Mouse (Mus musculus): Measurements from ENCODE around the gene Trnp1.
A peak's percentile ranks its signal among the peaks of the same experiment; 100 is the strongest.

Trnp1 gene

GRCm38 (mm10) chr4:133460796-133461325 is 37.5 kb downstream of the Trnp1 start:
- no peak for DNase-seq (ENCODE audit: low spot score in 2 of 2)

GRCm38 (mm10) chr4:133460006-133460405 is 38.3 kb downstream of the Trnp1 start:
- no peak for DNase-seq (ENCODE audit: low spot score in 2 of 2)

- DNase-seq (ENCODE audit: low spot score in 2 of 2) = peak in 1 of 2 experiments; percentile 26
These were observed 40.3 kb downstream of the Trnp1 start for GRCm38 (mm10) chr4:133458044-133458443.

GRCm38 (mm10) chr4:133452433-133452832 is 45.9 kb downstream of the Trnp1 start:
- no peak for DNase-seq (ENCODE audit: low spot score in 2 of 2)

- DNase-seq (ENCODE audit: low spot score in 2 of 2) = peak; percentile 65 to 88
These were observed 46.8 kb downstream of the Trnp1 start for GRCm38 (mm10) chr4:133451536-133451935.

- DNase-seq (ENCODE audit: low spot score in 2 of 2) = peak in 1 of 2 experiments; percentile 55
These were observed 48.6 kb downstream of the Trnp1 start for GRCm38 (mm10) chr4:133449726-133450125.

- DNase-seq (ENCODE audit: low spot score in 2 of 2) = no peak
These were observed 49.5 kb downstream of the Trnp1 start for GRCm38 (mm10) chr4:133448708-133449388.

- no peak for DNase-seq (ENCODE audit: low spot score in 2 of 2)
These were observed 50.4 kb downstream of the Trnp1 start for GRCm38 (mm10) chr4:133447967-133448366.

- DNase-seq (ENCODE audit: low spot score in 2 of 2) = no peak
These were observed 51.0 kb downstream of the Trnp1 start for GRCm38 (mm10) chr4:133447366-133447765.

- no peak for DNase-seq (ENCODE audit: low spot score in 2 of 2)
These were observed 52.6 kb downstream of the Trnp1 start for GRCm38 (mm10) chr4:133445727-133446126.

- no peak for DNase-seq (ENCODE audit: low spot score in 2 of 2)
These were observed 55.3 kb downstream of the Trnp1 start for GRCm38 (mm10) chr4:133443085-133443484.

GRCm38 (mm10) chr4:133442194-133442593 is 56.2 kb downstream of the Trnp1 start:
- DNase-seq (ENCODE audit: low spot score in 2 of 2) = no peak

Measured in thymus, postnatal 10 days (tissue).